Mouse (Mus musculus) ES-E14 (cell line): ENCODE data around the gene Blcap. TPM values are rescaled to one million over a fixed set of nuclear protein-coding genes. Genes with fewer than 3 reads are reported as not detected.

ENCODE experiments used
- DNase-seq: peaks from one replicate; pipeline ENCODE4 v3.0.0-alpha.2; 2013; ENCODE audit warnings: low read depth, low spot score
- H3K27ac ChIP-seq: 2 replicates; pipeline ENCODE4 v1.5.1; 2012; ENCODE audit warnings: low read depth, mild to moderate bottlenecking, low read length, moderate library complexity, mixed read lengths; ENCODE audit not compliant: poor library complexity, insufficient read depth, severe bottlenecking
- H3K36me3 ChIP-seq: 2 replicates; pipeline ENCODE4 v1.6.1; 2012; ENCODE audit warnings: mild to moderate bottlenecking, low read length, moderate library complexity, mixed read lengths; ENCODE audit not compliant: control insufficient read depth, poor library complexity, insufficient read depth, severe bottlenecking
- H3K4me1 ChIP-seq, 2 experiments: fragments of 150-350 bp in 1 of 2; sonication (generic) in 1 of 2; 2 replicates each; pipeline ENCODE4 v1.6.1; 2012; ENCODE audit warnings: low read length in 2 of 2, mild to moderate bottlenecking in 1 of 2, mixed read lengths in 1 of 2; ENCODE audit not compliant: control insufficient read depth in 2 of 2, insufficient read depth in 2 of 2, poor library complexity in 1 of 2
- H3K4me3 ChIP-seq, 2 experiments: fragments of 150-350 bp in 1 of 2; sonication (generic) in 1 of 2; 2 replicates each; pipeline ENCODE4 v1.5.1; 2012; ENCODE audit warnings: low read length in 2 of 2, low read depth in 1 of 2, mild to moderate bottlenecking in 1 of 2, mixed read lengths in 1 of 2; ENCODE audit not compliant: insufficient read depth in 1 of 2, poor library complexity in 1 of 2, severe bottlenecking in 1 of 2
- H3K9ac ChIP-seq: 2 replicates; pipeline ENCODE4 v1.6.1; 2012; ENCODE audit warnings: low read depth, mild to moderate bottlenecking, low read length, mixed read lengths; ENCODE audit not compliant: poor library complexity, insufficient read depth, severe bottlenecking
- H3K9me3 ChIP-seq: fragments of 150-350 bp; sonication (generic); 2 replicates; pipeline ENCODE4 v1.6.1; 2012; ENCODE audit warnings: low read depth, mild to moderate bottlenecking, low read length; ENCODE audit not compliant: control insufficient read depth, insufficient read depth
- CHD2 ChIP-seq: IDR thresholded peaks from 2 replicates; pipeline ENCODE4 v1.6.1; 2014; ENCODE audit warnings: mild to moderate bottlenecking, low read depth, low read length, inconsistent platforms
- HCFC1 ChIP-seq: IDR thresholded peaks from 2 replicates; pipeline ENCODE4 v1.6.1; 2012; ENCODE audit warnings: low read length, inconsistent platforms, borderline replicate concordance; ENCODE audit not compliant: insufficient read depth
- MAFK ChIP-seq: IDR thresholded peaks from 2 replicates; pipeline ENCODE4 v1.6.1; 2014; ENCODE audit warnings: mild to moderate bottlenecking, low read depth, low read length, inconsistent platforms; ENCODE audit not compliant: insufficient read depth
- ZC3H11A ChIP-seq: IDR thresholded peaks from 2 replicates; pipeline ENCODE4 v1.6.1; 2012; ENCODE audit warnings: low read depth, mild to moderate bottlenecking, inconsistent platforms, low read length, borderline replicate concordance
- ZNF384 ChIP-seq: IDR thresholded peaks from 2 replicates; pipeline ENCODE4 v1.6.1; 2012; ENCODE audit warnings: low read depth, low read length, inconsistent platforms
- in situ Hi-C, 2 experiments: fragments of 600-800 bp; cut with MboI; formaldehyde crosslinking; loops; one replicate each; pipeline ENCODE4 v1.15.1; 2025; ENCODE audit warnings: low sequenced_read_pairs in 2 of 2, inconsistent platforms in 1 of 2; ENCODE audit not compliant: unreplicated experiment in 2 of 2
- total RNA-seq: library from RNA; depleted of rRNA; stranded (reverse); fragments of 300-350 nt; gene quantifications from 2 replicates; pipeline ENCODE4 v1.2.3, GENCODE M21; 2012; rRNA removed

Gene Blcap
- total RNA-seq, 1 experiment, result 42.4 TPM

- no peak overlapping the region for H3K9ac ChIP-seq
- H3K36me3 ChIP-seq, result no peaks in the 10 kb centered on the region
- no peaks in the 10 kb centered on the region for H3K4me1 ChIP-seq
- no peak for DNase-seq
- in situ Hi-C loops, result no loop called here
- TF ChIP-seq ZNF384 (no peak), ZC3H11A (no peak), HCFC1 (no peak), MAFK (no peak), CHD2 (no peak)
- H3K27ac ChIP-seq, result no peak overlapping the region
- H3K4me3 ChIP-seq, result no peak overlapping the region
- H3K9me3 ChIP-seq, result no peaks in the 10 kb centered on the region
These were observed 57.3 kb downstream of the Blcap start for GRCm38 (mm10) chr2:157513737-157514208.

GRCm38 (mm10) chr2:157512859-157513258, 58.2 kb downstream of the Blcap start:
- Histone ChIP-seq H3K9me3 (no peaks in the 10 kb centered on the region), H3K27ac (no peak overlapping the region), H3K9ac (no peak overlapping the region), H3K4me1 (no peaks in the 10 kb centered on the region), H3K4me3 (no peak overlapping the region), H3K36me3 (no peaks in the 10 kb centered on the region)
- in situ Hi-C loops, result no loop called here
- DNase-seq, result no peak
- TF ChIP-seq MAFK, result no peak
- no peak for TF ChIP-seq CHD2
- no peak for TF ChIP-seq ZNF384
- TF ChIP-seq ZC3H11A, result no peak
- no peak for TF ChIP-seq HCFC1

GRCm38 (mm10) chr2:157510031-157510430, 61.0 kb downstream of the Blcap start:
- no peak overlapping the region for H3K27ac ChIP-seq
- in situ Hi-C loops, result no loop called here

GRCm38 (mm10) chr2:157509182-157509581, 61.9 kb downstream of the Blcap start:
- H3K27ac ChIP-seq, result no peak overlapping the region
- in situ Hi-C loops, result no loop called here
- no peaks in the 10 kb centered on the region for H3K36me3 ChIP-seq
- peaks cover 0 to 12% of the 10 kb centered on the region in 2 experiments; a peak in 1 of 4 replicates for H3K4me1 ChIP-seq
- no peak overlapping the region for H3K9ac ChIP-seq
- no peaks in the 10 kb centered on the region for H3K9me3 ChIP-seq
- TF ChIP-seq MAFK, result no peak
- no peak for TF ChIP-seq HCFC1
- no peak for TF ChIP-seq CHD2
- TF ChIP-seq ZC3H11A, result no peak
- no peak for TF ChIP-seq ZNF384
- no peak overlapping the region for H3K4me3 ChIP-seq
- no peak for DNase-seq

More at GRCm38 (mm10) chr2:157510031-157510430, 61.0 kb downstream of the Blcap start:
- Histone ChIP-seq H3K36me3 (no peaks in the 10 kb centered on the region), H3K9me3 (no peaks in the 10 kb centered on the region), H3K9ac (no peak overlapping the region), H3K4me3 (no peak overlapping the region), H3K4me1 (peaks cover 0 to 12% of the 10 kb centered on the region in 2 experiments; a peak in 1 of 4 replicates)
- TF ChIP-seq ZC3H11A, result no peak
- no peak for TF ChIP-seq CHD2
- TF ChIP-seq MAFK, result no peak
- no peak for TF ChIP-seq HCFC1
- no peak for TF ChIP-seq ZNF384
- no peak for DNase-seq

- H3K36me3 ChIP-seq, result no peaks in the 10 kb centered on the region
- peak overlapping the region in 1 of 2 experiments; percentile 38; a peak in 1 of 4 replicates for H3K4me3 ChIP-seq
- H3K27ac ChIP-seq, result no peak overlapping the region
- no peak for TF ChIP-seq MAFK
- TF ChIP-seq ZNF384, result no peak
- TF ChIP-seq HCFC1, result no peak
- TF ChIP-seq ZC3H11A, result no peak
- no peak for TF ChIP-seq CHD2
- no peak overlapping the region for H3K9ac ChIP-seq
- H3K9me3 ChIP-seq, result no peaks in the 10 kb centered on the region
- in situ Hi-C loops, result no loop called here
- DNase-seq, result no peak
- peaks cover 0 to 12% of the 10 kb centered on the region in 2 experiments; a peak in 1 of 4 replicates for H3K4me1 ChIP-seq
These were observed 64.3 kb downstream of the Blcap start for GRCm38 (mm10) chr2:157506779-157507178.

Other genes starting within 250 kb of the Blcap start
- gene Ghrh, start 223.8 kb downstream of the Blcap start, total RNA-seq, result not detected in 2 replicates
- 39.4 and 44.9 TPM in 2 replicates for gene Manbal, start 203.7 kb downstream of the Blcap start, total RNA-seq
- gene Src, start 152.8 kb downstream of the Blcap start, total RNA-seq, result 32.5 and 36.7 TPM in 2 replicates
- 7.0 and 117 TPM in 2 replicates for gene Nnat, start 11.2 kb downstream of the Blcap start, total RNA-seq
- 53.8 and 63.9 TPM in 2 replicates for gene Ctnnbl1, start 166.1 kb upstream of the Blcap start, total RNA-seq